Mouse (Mus musculus) myocyte (in vitro differentiated cells): ENCODE measurements around the gene Lrrk1. TPM values are rescaled to one million over a fixed set of nuclear protein-coding genes. Genes with fewer than 3 reads are reported as not detected.
A peak's percentile ranks its signal among the peaks of the same experiment; 100 is the strongest.

Experiments
- H3K27me3 ChIP-seq: one replicate; pipeline ENCODE4 v1.6.1; 2011; ENCODE audit not compliant: control insufficient read depth, insufficient read depth, insufficient read length
- H3K36me3 ChIP-seq: one replicate; pipeline ENCODE4 v1.6.1; 2011; ENCODE audit not compliant: control insufficient read depth, insufficient read depth
- H3K4me2 ChIP-seq: one replicate; pipeline ENCODE4 v1.6.1; 2011; ENCODE audit warnings: low read depth, control low read depth
- H3K4me3 ChIP-seq: one replicate; pipeline ENCODE4 v1.5.1; 2011; ENCODE audit warnings: mild to moderate bottlenecking, control low read depth, moderate library complexity
- H3K79me2 ChIP-seq: one replicate; pipeline ENCODE4 v1.6.1; 2011; ENCODE audit not compliant: control insufficient read depth, insufficient read depth
- H3ac ChIP-seq: one replicate; pipeline ENCODE4 v1.6.1; 2011; ENCODE audit not compliant: control insufficient read depth, insufficient read length
- CEBPB ChIP-seq: IDR thresholded peaks from 2 replicates; pipeline ENCODE4 v1.6.1; 2011; ENCODE audit warnings: mild to moderate bottlenecking, moderate library complexity; ENCODE audit not compliant: poor library complexity, insufficient read depth, severe bottlenecking
- E2F4 ChIP-seq: IDR thresholded peaks from one replicate; pipeline ENCODE4 v1.6.1; 2011; ENCODE audit warnings: mild to moderate bottlenecking, control low read depth, moderate library complexity; ENCODE audit not compliant: insufficient read depth
- MAX ChIP-seq: IDR thresholded peaks from one replicate; pipeline ENCODE4 v1.6.1; 2011; ENCODE audit warnings: low read depth, mild to moderate bottlenecking, control low read depth
- MYOD1 ChIP-seq, 3 experiments: IDR thresholded peaks; one replicate each; pipeline ENCODE4 v1.6.1; 2011; ENCODE audit warnings: control low read depth in 2 of 3, low read depth in 2 of 3, mild to moderate bottlenecking in 2 of 3, moderate library complexity in 1 of 3; ENCODE audit not compliant: insufficient read length in 2 of 3, control insufficient read depth in 1 of 3
- MYOG ChIP-seq, 3 experiments: IDR thresholded peaks; one replicate each; pipeline ENCODE4 v1.6.1; 2011; ENCODE audit warnings: control low read depth in 2 of 3, low read depth in 2 of 3, mild to moderate bottlenecking in 2 of 3; ENCODE audit not compliant: insufficient read length in 2 of 3, control insufficient read depth in 1 of 3, insufficient read depth in 1 of 3
- POLR2A ChIP-seq: IDR thresholded peaks from one replicate; pipeline ENCODE4 v1.6.1; 2011; ENCODE audit warnings: low read depth, mild to moderate bottlenecking, control low read depth, moderate library complexity; ENCODE audit not compliant: insufficient read length
- POLR2AphosphoS2 ChIP-seq: IDR thresholded peaks from one replicate; pipeline ENCODE4 v1.6.1; 2011; ENCODE audit warnings: low read depth, control low read depth; ENCODE audit not compliant: insufficient read length
- REST ChIP-seq: IDR thresholded peaks from one replicate; pipeline ENCODE4 v1.6.1; 2011; ENCODE audit warnings: mild to moderate bottlenecking, control low read depth, moderate library complexity; ENCODE audit not compliant: insufficient read depth, insufficient read length
- SRF ChIP-seq: IDR thresholded peaks from one replicate; pipeline ENCODE4 v1.6.1; 2011; ENCODE audit warnings: low read depth; ENCODE audit not compliant: control insufficient read depth, insufficient read length
- TCF12 ChIP-seq: IDR thresholded peaks from one replicate; pipeline ENCODE4 v1.6.1; 2011; ENCODE audit warnings: mild to moderate bottlenecking, control low read depth; ENCODE audit not compliant: poor library complexity, insufficient read depth, severe bottlenecking
- TCF3 ChIP-seq: IDR thresholded peaks from one replicate; pipeline ENCODE4 v1.6.1; 2011; ENCODE audit warnings: low read depth, control low read depth; ENCODE audit not compliant: insufficient read length
- USF1 ChIP-seq: IDR thresholded peaks from one replicate; pipeline ENCODE4 v1.6.1; 2011; ENCODE audit warnings: low read depth, mild to moderate bottlenecking, control low read depth, moderate library complexity
- polyA plus RNA-seq: library from polyadenylated mRNA; unstranded; fragments of >200 nt; fragmentation: generic; extraction: Trizol; gene quantifications from one replicate; pipeline ENCODE4 v1.2.1, GENCODE M21; 2012; ENCODE audit warnings: missing spikeins

Gene Lrrk1
- polyA plus RNA-seq, 1 experiment: 24.8 TPM

GRCm38 (mm10) chr7:66370970-66371369, 17.2 kb downstream of the Lrrk1 start:
- Histone ChIP-seq H3K4me3 (no peak overlapping the region), H3ac (no peak overlapping the region), H3K79me2 (peaks cover 64% of the 10 kb centered on the region), H3K36me3 (no peaks in the 10 kb centered on the region), H3K27me3 (no peaks in the 10 kb centered on the region), H3K4me2 (no peak overlapping the region)
- TF ChIP-seq CEBPB (no peak), POLR2AphosphoS2 (no peak), POLR2A (no peak), USF1 (no peak), E2F4 (no peak), MAX (no peak), REST (no peak), MYOD1 (IDR thresholded peaks at IDR 0.05; ENCODE audit: control insufficient read depth in 1 of 3, insufficient read length in 2 of 3, low read depth in 2 of 3) (no peak), SRF (no peak), MYOG (IDR thresholded peaks at IDR 0.05; ENCODE audit: control insufficient read depth in 1 of 3, insufficient read depth in 1 of 3, insufficient read length in 2 of 3, low read depth in 2 of 3) (no peak), TCF3 (no peak), TCF12 (no peak)

- Histone ChIP-seq H3K36me3 (no peaks in the 10 kb centered on the region), H3K4me3 (no peak overlapping the region), H3K79me2 (peaks cover 59% of the 10 kb centered on the region), H3ac (no peak overlapping the region), H3K4me2 (peak overlapping the region; percentile 60), H3K27me3 (no peaks in the 10 kb centered on the region)
- TF ChIP-seq USF1 (peak; percentile 75), REST (no peak)
Observed at GRCm38 (mm10) chr7:66369934-66370445, 18.2 kb downstream of the Lrrk1 start.

- TF ChIP-seq TCF12 (no peak), SRF (no peak), MYOD1 (IDR thresholded peaks at IDR 0.05; ENCODE audit: control insufficient read depth in 1 of 3, insufficient read length in 2 of 3, low read depth in 2 of 3) (no peak), REST (no peak), TCF3 (no peak), CEBPB (no peak), POLR2A (no peak), POLR2AphosphoS2 (no peak), E2F4 (no peak), MAX (no peak), MYOG (IDR thresholded peaks at IDR 0.05; ENCODE audit: control insufficient read depth in 1 of 3, insufficient read depth in 1 of 3, insufficient read length in 2 of 3, low read depth in 2 of 3) (no peak), USF1 (no peak)
- peak overlapping the region; percentile 60 for H3K4me2 ChIP-seq
- peaks cover 56% of the 10 kb centered on the region for H3K79me2 ChIP-seq
- no peak overlapping the region for H3K4me3 ChIP-seq
- no peaks in the 10 kb centered on the region for H3K36me3 ChIP-seq
- no peak overlapping the region for H3ac ChIP-seq
- no peaks in the 10 kb centered on the region for H3K27me3 ChIP-seq
Observed at GRCm38 (mm10) chr7:66369071-66369933, 18.8 kb downstream of the Lrrk1 start.

- Histone ChIP-seq H3K79me2 (peaks cover 34% of the 10 kb centered on the region), H3K4me2 (peak within 1 kb of the TSS; percentile 72)
- TF ChIP-seq SRF: no peak
- no peak for TF ChIP-seq POLR2AphosphoS2
- peak in 2 of 3 experiments; percentile 56 for TF ChIP-seq MYOG (IDR thresholded peaks at IDR 0.05; ENCODE audit: control insufficient read depth in 1 of 3, insufficient read depth in 1 of 3, insufficient read length in 2 of 3, low read depth in 2 of 3)
- no peak for TF ChIP-seq REST
- TF ChIP-seq USF1: no peak
- no peak for TF ChIP-seq E2F4
- no peak for TF ChIP-seq MAX
- TF ChIP-seq POLR2A: no peak
- peak; percentile 13 for TF ChIP-seq TCF3
- peak in 2 of 3 experiments; percentile 69 to 72 for TF ChIP-seq MYOD1 (IDR thresholded peaks at IDR 0.05; ENCODE audit: control insufficient read depth in 1 of 3, insufficient read length in 2 of 3, low read depth in 2 of 3)
- TF ChIP-seq CEBPB: no peak
- TF ChIP-seq TCF12: peak; percentile 83
Observed at GRCm38 (mm10) chr7:66365904-66366303, 22.2 kb downstream of the Lrrk1 start, which contains the start of gene Gm10974. Gene Gm10974, plus strand, starts transcription at chr7:66365905.

GRCm38 (mm10) chr7:66365411-66365810, 22.7 kb downstream of the Lrrk1 start:
- Histone ChIP-seq H3K79me2 (peaks cover 34% of the 10 kb centered on the region), H3K4me2 (peak overlapping the region; percentile 72), H3ac (no peak overlapping the region), H3K36me3 (peaks cover 5% of the 10 kb centered on the region), H3K4me3 (no peak overlapping the region), H3K27me3 (no peaks in the 10 kb centered on the region)
- TF ChIP-seq MYOG (IDR thresholded peaks at IDR 0.05; ENCODE audit: control insufficient read depth in 1 of 3, insufficient read depth in 1 of 3, insufficient read length in 2 of 3, low read depth in 2 of 3): no peak

More at GRCm38 (mm10) chr7:66365904-66366303, 22.2 kb downstream of the Lrrk1 start, which contains the start of gene Gm10974:
- no peak within 1 kb of the TSS for H3K4me3 ChIP-seq
- H3K27me3 ChIP-seq: no peaks in the 10 kb centered on the region
- H3ac ChIP-seq: no peak within 1 kb of the TSS
- H3K36me3 ChIP-seq: peaks cover 5% of the 10 kb centered on the region
